Mouse (Mus musculus): Measurements from ENCODE around the gene Tspan14. TPM values are rescaled to one million over a fixed set of nuclear protein-coding genes. Genes with fewer than 3 reads are reported as not detected.

Tspan14 gene
- 10.7 and 11.9 TPM in 2 replicates for polyA plus RNA-seq (2012)

DNA sequence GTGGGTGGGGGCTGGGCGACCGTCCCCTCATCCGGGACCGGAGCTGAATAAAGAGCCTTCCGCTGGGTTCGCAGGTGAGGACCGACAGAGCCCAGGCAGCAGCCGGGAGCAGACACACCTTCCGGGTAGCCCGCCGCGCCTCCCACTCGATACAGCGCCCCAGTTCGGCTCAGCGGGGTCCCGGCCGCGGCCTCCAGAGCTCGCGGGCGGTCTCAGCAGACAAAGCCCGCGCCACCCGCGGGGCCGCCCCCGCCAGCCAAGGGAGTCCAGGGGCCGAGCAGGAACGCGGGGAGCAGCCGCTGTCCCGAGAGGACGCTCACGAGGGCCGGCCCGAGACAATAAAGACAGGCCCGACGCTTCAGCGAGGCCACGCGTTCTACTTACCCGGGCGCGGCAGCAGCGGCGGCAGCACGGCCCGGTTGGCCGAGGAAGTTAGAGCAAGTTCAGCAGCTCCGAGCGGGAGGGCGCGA lies at the start of gene Tspan14:
TSS of gene Tspan14 (minus strand) at position 416 of the 470 bp plus-strand sequence.

DNA sequence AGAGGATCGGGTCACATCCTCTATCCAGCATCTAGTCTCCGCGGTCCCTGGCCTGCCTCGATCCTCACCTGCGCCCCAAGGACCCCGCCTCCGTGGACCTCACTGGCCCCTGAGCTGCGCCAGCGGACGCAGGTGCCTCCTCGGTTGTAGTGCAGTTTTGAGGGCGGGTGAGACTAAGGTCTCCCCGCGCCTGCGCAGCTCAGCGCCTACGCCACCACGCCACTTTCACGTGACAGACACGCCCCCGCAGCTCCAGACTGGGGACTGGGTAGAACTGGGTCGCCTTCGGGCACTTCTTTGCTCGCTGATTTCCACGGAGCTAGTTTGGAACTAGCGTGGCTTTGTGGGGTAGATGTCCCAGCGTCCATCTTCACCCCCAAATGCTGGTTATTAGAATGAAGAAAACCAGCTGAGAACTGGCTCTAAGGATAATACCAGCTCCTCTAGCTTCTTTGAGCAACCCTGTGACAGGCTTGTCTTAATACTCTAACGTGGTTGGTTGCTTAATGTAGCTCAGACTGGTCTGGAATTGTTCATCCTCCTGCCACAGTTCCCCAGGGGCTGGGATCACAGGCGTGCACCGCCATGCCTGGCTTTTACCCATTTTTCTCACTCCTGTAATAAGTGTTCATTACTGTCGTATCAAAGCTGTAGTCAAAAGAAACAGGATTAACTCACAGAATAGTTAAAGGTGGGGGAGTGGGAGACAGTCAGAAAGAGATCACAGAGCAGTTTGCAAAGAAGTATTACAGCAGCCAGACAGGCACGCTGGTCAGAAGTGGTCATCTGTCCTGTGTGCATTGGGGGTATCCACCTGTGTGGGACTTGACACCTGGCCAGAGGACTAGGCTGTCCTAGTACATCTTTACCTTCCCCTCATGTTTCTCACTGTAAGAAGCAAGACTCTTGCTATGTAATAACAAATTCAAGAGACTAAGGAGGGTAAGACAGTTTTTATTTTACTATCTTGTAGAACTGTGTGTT lies 47.3 kb upstream of the Tspan14 start, which contains the start of gene Fam213a:
TSS of gene Fam213a (minus strand) at position 159 of the 984 bp plus-strand sequence.

DNA sequence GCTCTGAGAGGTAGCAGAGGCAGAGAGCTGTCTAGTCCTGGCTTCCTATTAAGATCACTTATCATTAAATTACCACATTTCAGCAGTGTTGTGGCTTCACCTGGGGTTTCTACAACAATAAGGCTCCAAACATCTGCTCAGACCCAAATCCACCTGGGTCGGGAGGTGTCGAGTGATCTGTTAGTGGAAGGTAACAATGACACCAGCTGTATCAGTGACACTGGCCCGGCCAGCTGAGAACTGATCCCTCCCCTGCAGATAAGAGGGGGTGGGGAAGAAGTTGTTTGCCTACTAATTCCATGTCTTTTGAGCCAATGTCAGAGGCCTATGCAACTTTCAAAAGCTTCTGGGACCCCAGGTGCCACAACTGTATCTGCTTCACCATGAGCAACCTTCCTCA lies 73.4 kb downstream of the Tspan14 start, which contains the start of gene Sh2d4b:
TSS of gene Sh2d4b (minus strand) at position 71 of the 400 bp plus-strand sequence.

Other genes starting within 250 kb of the Tspan14 start
- gene Sh2d4b, start 73.5 kb downstream of the Tspan14 start, polyA plus RNA-seq (2012), result 0.09 and 0.39 TPM in 2 replicates
- 4.1 and 6.8 TPM in 2 replicates for gene Fam213a, start 47.0 kb upstream of the Tspan14 start, polyA plus RNA-seq (2012)
- gene Dydc2, start 102.4 kb upstream of the Tspan14 start, polyA plus RNA-seq (2012), result not detected in 2 replicates
- gene Dydc1, start 106.1 kb upstream of the Tspan14 start, polyA plus RNA-seq (2012), result not detected in 2 replicates
- not detected in 2 replicates for gene Mat1a, start 138.2 kb upstream of the Tspan14 start, polyA plus RNA-seq (2012)
- not detected in 2 replicates for gene Sftpa1, start 165.0 kb upstream of the Tspan14 start, polyA plus RNA-seq (2012)
- gene Mbl1, start 184.7 kb upstream of the Tspan14 start, polyA plus RNA-seq (2012), result not detected in 2 replicates
- gene Sftpd, start 218.3 kb upstream of the Tspan14 start, polyA plus RNA-seq (2012), result not detected in 2 replicates